Mouse (Mus musculus) frontal cortex, adult 2 months (tissue): ENCODE measurements around the gene Scyl2. TPM values are rescaled to one million over a fixed set of nuclear protein-coding genes. Genes with fewer than 3 reads are reported as not detected.
"Not testable (repeated sequence)": the region's sequence is repeated elsewhere in the genome, so short reads cannot be mapped to it uniquely, and the experiment has no call there.

Experiments used
- DNase-seq, 2 experiments: peaks; one replicate each; pipeline ENCODE4 v3.0.0; 2022; ENCODE audit warnings: low spot score in 1 of 2; ENCODE audit errors: extremely low spot score in 1 of 2
- polyA plus RNA-seq: library from polyadenylated mRNA; depleted of rRNA; stranded (reverse); fragments of >200 nt; gene quantifications from 2 replicates; pipeline ENCODE4 v1.2.3, GENCODE M21; 2012

Gene Scyl2
- polyA plus RNA-seq, 1 experiment, result 28.9 TPM

DNA sequence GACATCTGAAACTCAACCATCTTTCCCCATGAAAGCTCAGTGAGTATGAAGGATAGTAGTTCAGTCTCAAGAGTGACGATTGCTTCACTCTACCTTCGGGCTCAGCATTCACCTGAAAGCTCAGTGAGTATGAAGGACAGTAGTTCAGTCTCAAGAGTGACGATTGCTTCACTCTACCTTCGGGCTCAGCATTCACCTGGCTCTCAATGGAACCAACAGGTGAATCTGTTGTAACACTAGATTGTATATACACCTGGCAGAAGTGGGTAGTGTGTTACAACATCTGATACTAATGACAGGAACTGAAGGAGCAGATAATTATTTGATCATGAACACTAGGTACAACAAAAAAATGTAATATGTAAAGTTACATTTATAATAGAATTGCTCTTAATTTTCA is 4.4 kb downstream of the Scyl2 start:
- no peak for DNase-seq

DNA sequence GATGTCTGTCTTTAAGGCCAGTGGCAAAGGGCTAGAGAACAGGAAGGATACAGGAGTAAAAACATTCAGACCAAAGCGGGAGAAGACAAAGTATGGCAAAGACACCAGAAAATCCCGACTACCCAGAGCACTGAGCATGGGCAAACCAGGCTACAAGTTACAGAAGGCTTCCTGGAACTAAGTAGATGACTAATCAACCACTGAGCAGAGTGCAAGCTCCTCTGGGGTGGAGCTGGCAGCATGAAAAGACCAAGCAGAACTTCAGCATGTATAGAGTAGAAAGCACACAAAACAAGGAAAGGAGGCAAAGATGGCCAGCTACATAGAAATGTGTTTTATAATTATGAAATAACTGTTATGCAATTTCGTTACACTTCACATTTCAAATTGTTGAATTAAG is 5.6 kb downstream of the Scyl2 start:
- DNase-seq, result no peak

- no peak for DNase-seq
These were observed 6.6 kb downstream of the Scyl2 start for GRCm38 (mm10) chr10:89679448-89679847.

DNA sequence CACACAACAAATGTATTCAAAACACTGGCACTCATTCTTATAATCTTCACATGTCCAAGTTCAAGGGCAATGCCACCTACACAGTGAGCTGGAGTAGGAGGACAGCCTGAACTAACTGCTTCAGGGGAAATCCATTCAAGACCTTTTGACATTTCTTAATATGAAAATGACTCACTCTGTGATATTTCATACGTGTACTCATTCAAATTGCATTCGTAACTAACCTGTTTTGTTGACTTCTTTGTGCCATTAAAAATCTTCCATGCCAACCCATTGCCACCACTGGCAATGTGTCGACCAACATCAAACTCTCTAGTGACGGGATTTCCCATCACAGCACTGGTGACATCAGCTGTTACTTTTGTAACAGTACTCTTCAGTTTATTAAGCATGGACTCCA is 8.0 kb downstream of the Scyl2 start:
- no peak for DNase-seq

DNA sequence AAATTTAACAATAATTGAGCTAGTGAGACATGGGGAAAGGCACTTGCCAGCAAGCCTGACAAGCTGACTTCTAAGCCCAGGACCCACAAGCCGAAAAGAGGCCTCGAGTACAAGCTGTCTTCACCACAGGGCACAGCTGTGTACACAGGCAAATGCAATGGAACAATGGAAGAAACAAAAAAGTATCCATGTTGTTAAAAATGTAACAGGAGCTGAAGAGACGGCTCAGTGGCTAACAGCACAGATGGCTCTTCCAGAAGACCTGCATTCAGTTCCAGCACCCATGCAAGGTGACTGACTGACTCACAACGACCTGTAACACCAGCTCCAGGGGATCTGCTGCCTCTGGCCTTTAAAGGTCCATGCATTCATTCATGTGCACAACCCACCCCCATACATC is 9.5 kb downstream of the Scyl2 start:
- DNase-seq, result no peak

DNA sequence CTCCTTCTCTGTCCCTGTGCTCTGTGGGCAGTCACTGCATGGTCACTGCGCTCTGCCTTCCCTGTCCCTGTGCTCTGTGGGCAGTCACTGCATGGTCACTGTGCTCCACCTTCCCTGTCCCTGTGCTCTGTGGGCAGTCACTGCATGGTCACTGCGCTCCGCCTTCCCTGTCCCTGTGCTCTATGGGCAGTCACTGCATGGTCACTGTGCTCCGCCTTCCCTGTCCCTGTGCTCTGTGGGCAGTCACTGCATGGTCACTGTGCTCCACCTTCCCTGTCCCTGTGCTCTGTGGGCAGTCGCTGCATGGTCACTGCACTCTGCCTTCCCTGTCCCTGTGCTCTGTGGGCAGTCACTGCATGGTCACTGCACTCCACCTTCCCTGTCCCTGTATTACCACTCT is 15.7 kb downstream of the Scyl2 start:
- DNase-seq, result not testable (repeated sequence)

DNA sequence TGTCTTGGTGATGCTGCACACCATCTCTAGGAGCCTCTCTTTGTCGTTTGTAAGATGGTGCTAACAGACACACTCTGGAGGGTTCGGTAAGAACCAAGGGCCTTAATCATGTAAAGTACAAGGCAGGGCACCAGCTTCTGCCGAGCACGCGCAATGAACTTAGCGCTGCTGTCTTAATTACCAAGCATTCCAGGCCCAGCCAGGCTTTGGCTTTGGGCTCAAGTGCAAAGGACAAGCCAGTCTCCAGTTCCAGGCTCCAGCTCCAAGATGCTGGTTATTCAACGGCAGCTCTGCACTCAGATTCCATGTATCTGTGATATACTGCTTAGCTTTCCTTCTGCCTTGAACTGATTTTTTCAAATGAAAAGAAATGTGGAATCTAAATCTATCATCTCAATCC is 18.5 kb downstream of the Scyl2 start:
- no peak for DNase-seq

- no peak for DNase-seq
These were observed 20.4 kb downstream of the Scyl2 start for GRCm38 (mm10) chr10:89665679-89666078.

DNA sequence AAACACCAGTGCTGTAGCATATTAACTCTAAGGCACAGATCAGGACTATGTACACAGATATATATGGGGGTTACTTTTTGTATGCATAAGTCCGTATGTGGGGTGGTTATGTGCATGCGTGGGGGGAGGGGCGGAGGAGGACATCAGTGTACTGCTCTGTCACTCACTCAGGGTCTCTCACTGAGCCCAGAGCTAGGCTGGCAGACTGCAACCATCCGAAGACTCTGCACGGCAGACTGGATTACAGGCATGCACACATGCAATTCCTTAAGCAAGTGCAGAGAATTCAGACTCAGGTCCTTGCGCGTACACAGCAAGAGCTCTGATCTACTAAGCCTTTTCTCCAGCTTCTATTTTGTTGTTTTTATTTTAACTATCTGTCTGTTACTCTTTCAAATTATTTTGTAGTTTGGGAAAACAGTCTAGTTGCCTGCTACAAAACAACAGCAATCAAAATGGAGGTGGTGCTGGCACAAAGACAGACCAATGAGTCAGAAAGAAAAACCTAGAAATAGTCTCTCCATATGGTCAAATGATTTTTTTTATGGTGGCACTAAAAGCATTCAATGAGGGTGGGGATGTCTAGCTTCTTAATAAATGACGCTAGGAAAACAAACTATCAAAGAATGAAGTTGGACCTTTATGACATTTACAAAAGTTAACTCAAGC is 21.0 kb downstream of the Scyl2 start:
- peak in 1 of 2 experiments; percentile 50 for DNase-seq

DNA sequence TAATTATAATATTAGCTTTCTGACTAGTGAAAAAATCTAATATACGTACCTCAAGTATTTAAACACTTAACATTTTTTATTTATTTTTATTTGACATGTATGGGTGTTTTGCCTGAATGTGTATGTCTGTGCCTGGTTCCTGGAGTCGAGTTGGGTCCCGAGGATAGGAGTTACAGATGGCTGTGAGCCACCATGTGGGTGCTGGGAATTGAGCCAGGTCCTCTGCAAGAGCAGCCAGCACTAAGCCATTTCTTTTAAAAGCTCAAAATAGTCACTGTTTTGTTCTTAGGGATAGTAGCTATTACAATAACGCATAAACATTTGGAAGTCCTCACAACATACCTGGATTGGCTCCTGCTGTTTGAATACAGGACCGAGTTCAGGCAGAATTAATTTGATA is 29.7 kb downstream of the Scyl2 start:
- DNase-seq, result peak in 1 of 2 experiments; percentile 49

DNA sequence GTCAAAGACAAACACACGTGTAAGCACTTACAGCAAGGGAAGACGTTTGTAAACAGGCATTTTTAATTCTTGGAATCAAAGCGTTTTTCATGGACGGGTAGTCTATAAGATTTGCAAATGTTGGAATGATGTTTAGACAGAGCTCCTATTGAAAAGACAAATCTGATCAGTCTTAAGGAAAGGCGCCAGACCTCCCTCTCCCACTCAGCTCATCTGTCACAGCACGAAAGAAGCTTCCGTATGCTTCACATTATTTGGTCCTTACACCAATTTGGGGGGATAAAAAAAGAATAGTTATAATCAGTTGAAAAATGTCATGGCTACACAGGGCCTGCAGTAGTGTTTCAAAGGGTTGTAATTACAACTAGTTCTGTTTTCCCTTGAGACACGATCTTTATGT is 33.2 kb downstream of the Scyl2 start:
- DNase-seq, result peak in 1 of 2 experiments; percentile 24

DNA sequence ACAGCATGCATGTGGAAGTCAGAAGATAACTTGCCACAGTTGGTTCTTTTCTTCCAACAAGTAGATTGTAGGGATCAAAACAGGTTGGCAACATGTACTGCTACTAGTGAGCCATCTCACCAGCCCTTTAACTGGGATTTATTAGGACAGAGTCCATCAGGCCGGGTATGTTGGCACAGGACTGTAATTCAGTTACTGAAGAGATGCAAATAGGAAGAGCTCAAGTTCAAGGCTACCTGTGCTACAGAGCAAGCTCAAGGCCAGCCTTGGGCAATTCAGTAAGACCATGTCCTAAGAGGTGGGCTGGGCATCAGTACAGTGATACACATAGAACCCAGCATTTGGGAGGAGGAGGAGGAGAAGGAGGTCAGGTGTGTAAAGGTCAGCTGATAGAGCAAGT is 34.4 kb downstream of the Scyl2 start:
- DNase-seq, result no peak

DNA sequence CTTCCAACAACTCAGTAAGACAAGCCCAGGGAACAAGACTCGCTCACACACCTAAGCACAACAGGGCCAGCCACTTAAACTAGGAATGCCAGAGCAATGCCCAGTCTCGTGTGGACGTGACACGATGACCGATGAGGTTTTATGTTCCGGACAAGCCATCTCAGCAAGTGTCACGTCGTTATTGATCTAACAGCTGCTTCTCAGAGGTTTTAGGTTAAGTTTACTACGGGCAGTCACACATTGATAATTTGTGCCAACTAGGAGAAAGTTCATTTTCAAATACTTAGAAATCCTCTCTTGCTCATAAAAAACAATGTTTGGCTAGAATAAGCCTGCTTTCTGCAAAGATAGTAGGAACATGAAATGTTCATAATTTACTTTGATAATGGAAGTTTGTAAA is 39.2 kb downstream of the Scyl2 start:
- no peak for DNase-seq

GRCm38 (mm10) chr10:89637001-89637400 is 49.1 kb downstream of the Scyl2 start:
- DNase-seq, result no peak

- peak in 1 of 2 experiments; percentile 58 for DNase-seq
These were observed 51.1 kb downstream of the Scyl2 start for GRCm38 (mm10) chr10:89635018-89635417.

GRCm38 (mm10) chr10:89633736-89634426 is 52.2 kb downstream of the Scyl2 start:
- no peak for DNase-seq

DNA sequence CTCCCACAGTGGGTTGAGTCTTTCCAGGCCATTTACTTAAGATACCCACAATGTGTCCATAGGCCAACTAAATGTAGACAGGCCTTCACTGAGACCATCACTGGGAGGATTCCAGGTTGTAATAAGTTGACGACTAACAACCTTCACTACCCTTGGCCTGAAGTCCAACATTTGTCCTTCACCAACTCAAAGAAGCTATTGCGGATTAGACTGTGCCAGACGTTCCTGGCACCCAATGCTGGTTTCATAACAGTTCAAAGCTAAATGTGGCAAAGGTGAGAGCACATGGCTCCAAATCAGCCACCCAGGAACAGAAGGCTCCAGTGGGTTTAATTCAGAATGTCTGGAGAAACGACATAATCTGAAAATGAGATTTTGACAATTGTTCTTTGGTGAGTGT is 53.0 kb downstream of the Scyl2 start:
- no peak for DNase-seq

DNA sequence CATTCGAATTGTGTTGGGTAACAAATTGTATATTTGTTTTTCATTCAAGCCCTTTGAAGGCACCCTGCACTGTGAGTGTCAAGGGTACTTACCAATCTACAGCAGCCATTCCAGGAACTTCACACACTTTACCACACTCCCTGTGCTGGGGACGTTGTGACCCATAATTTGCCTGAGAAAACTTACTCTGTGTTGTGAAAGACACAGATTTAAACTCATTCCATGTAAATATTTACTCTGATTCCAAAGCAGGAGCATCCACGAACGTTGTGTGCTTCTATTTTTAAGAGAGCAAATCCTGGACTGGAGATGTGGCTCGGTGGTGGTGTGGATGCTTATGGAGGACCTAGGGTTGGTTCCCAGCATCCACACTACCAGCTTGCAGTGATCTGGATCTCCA is 54.3 kb downstream of the Scyl2 start:
- DNase-seq, result no peak

DNA sequence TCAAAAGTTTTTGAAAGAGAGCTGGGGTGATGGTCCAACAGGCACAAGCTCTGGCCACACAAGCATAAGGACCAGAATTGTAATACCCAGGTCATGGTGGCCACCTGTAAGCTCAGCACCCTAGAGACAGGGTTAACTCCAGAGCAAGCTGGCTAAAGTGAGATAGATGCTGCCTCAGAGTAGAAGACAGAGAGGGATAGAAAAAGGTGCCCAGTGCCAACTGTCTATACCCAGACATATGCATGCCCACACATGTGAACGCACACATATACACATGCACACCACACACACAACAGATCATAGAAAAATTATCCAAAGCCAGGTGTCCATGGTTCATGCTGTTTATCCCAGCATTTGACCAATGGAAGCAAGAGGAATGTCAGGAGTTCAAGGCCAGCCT is 55.5 kb downstream of the Scyl2 start:
- no peak for DNase-seq

GRCm38 (mm10) chr10:89630052-89630451 is 56.0 kb downstream of the Scyl2 start:
- peak; percentile 38 to 92 for DNase-seq

DNA sequence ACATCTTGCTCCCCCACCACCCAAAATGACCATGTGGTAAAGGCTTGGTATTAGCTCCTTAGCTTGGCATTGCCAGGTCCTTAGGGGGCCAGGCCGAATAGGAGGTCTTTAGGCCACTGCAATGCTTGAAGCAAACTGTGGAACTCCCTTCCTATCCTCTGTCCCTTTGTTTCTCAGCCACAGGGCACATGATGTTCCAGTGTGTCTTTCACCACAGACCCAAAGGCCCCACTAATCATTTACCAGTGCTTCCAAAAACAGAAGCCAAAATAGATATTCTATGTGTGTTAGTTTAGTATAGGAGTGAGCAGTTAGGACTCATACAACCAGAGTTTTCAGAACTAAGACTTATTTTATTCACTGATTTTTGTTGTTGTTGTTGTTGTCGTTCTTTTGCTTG is 59.4 kb downstream of the Scyl2 start:
- no peak for DNase-seq

DNA sequence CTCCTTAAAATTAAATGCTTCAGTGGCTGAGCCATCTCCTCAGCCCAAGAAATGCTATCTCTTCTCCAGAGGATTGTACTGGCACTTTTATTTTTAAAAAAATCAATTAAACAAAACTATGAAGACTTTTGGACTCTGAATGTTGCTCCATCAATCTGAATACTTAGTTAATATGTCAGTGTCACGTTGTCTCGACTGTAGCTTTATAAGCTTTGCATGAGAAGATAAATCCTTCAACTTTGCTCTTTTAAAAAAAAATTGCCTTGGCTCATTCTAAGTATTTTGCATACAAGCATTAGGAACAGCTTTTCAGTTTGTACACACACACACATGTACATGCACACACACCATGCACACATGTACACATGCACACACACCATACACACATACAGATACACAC is 61.9 kb downstream of the Scyl2 start:
- DNase-seq, result no peak
